Mouse (Mus musculus): Measurements from ENCODE around the gene Gpi1.

Gpi1 gene

GRCm38 (mm10) chr7:34189376-34189989 is 40.7 kb downstream of the Gpi1 start:
- in situ Hi-C loops (cut with MboI, MseI), result loop anchor here (25.0 kb wide), 1 partner anchor 1598 kb away; no protein-coding TSS in a partner anchor

- in situ Hi-C loops (cut with MboI, MseI), result loop anchor here (25.0 kb wide), 1 partner anchor 1604 kb away; no protein-coding TSS in a partner anchor
These were observed 46.3 kb downstream of the Gpi1 start for GRCm38 (mm10) chr7:34183794-34184193.

- in situ Hi-C loops (cut with MboI, MseI), result loop anchor here (25.0 kb wide), 1 partner anchor 1604 kb away; no protein-coding TSS in a partner anchor
These were observed 46.8 kb downstream of the Gpi1 start for GRCm38 (mm10) chr7:34183356-34183755.

GRCm38 (mm10) chr7:34176241-34176640 is 53.9 kb downstream of the Gpi1 start:
- in situ Hi-C loops (cut with MboI, MseI), result loop anchor here (25.0 kb wide), 1 partner anchor 1611 kb away; no protein-coding TSS in a partner anchor

GRCm38 (mm10) chr7:34172251-34172650 is 57.9 kb downstream of the Gpi1 start:
- in situ Hi-C loops (cut with MboI, MseI), result no loop called here

GRCm38 (mm10) chr7:34169454-34169853 is 60.7 kb downstream of the Gpi1 start, which contains the start of gene Uba2:
Gene Uba2, minus strand, starts transcription at chr7:34169599.
- in situ Hi-C loops (cut with MboI, MseI), result loop anchor here (10.0 kb wide), 1 partner anchor 175 kb away; no protein-coding TSS in a partner anchor

GRCm38 (mm10) chr7:34168470-34169251 is 61.5 kb downstream of the Gpi1 start:
- in situ Hi-C loops (cut with MboI, MseI), result loop anchor here (10.0 kb wide), 1 partner anchor 176 kb away; no protein-coding TSS in a partner anchor

GRCm38 (mm10) chr7:34167766-34168469 is 62.2 kb downstream of the Gpi1 start:
- in situ Hi-C loops (cut with MboI, MseI), result loop anchor here (10.0 kb wide), 1 partner anchor 177 kb away; no protein-coding TSS in a partner anchor

GRCm38 (mm10) chr7:34166850-34167249 is 63.3 kb downstream of the Gpi1 start:
- in situ Hi-C loops (cut with MboI, MseI), result loop anchor here (10.0 kb wide), 1 partner anchor 178 kb away; no protein-coding TSS in a partner anchor

GRCm38 (mm10) chr7:34165999-34166398 is 64.1 kb downstream of the Gpi1 start:
- in situ Hi-C loops (cut with MboI, MseI), result loop anchor here (10.0 kb wide), 1 partner anchor 179 kb away; no protein-coding TSS in a partner anchor

- in situ Hi-C loops (cut with MboI, MseI), result loop anchor here (10.0 kb wide), 1 partner anchor 180 kb away; no protein-coding TSS in a partner anchor
These were observed 65.5 kb downstream of the Gpi1 start for GRCm38 (mm10) chr7:34164671-34165070.

- in situ Hi-C loops (cut with MboI, MseI), result loop anchor here (5.0 kb wide), 1 partner anchor 58 kb away; no protein-coding TSS in a partner anchor
These were observed 71.0 kb downstream of the Gpi1 start for GRCm38 (mm10) chr7:34159167-34159566.

GRCm38 (mm10) chr7:34157994-34158393 is 72.1 kb downstream of the Gpi1 start:
- in situ Hi-C loops (cut with MboI, MseI), result loop anchor here (5.0 kb wide), 1 partner anchor 59 kb away; no protein-coding TSS in a partner anchor

Measured in T-helper 1 cell (primary cell).